Mouse (Mus musculus) stomach, postnatal 0 days (tissue): Measurements from ENCODE around the gene E330021D16Rik.
"Not testable (repeated sequence)": the region's sequence is repeated elsewhere in the genome, so short reads cannot be mapped to it uniquely, and the experiment has no call there.

Experiments
- CTCF ChIP-seq: IDR thresholded peaks from 2 replicates; pipeline ENCODE4 v1.5.1; 2016; ENCODE audit warnings: antibody characterized with exemption, low read depth, mild to moderate bottlenecking, moderate library complexity
- EP300 ChIP-seq: optimal IDR thresholded peaks from 2 replicates; pipeline ENCODE3; 2016; ENCODE audit warnings: antibody characterized with exemption

GRCm38 (mm10) chr6:136439205-136439604 lies 23.8 kb upstream of the E330021D16Rik start:
- not testable (repeated sequence) for TF ChIP-seq CTCF, EP300
